Mouse (Mus musculus) limb, embryonic 14.5 days (tissue): Measurements from ENCODE around the gene Nap1l3. TPM values are rescaled to one million over a fixed set of nuclear protein-coding genes. Genes with fewer than 3 reads are reported as not detected.
A peak's percentile ranks its signal among the peaks of the same experiment; 100 is the strongest.

Experiments used
- ATAC-seq: fragments of 200-750 bp; cut with Nextera tagmentation; 2 replicates; pipeline ENCODE4 v1.8.0; 2017; ENCODE audit warnings: low read depth, moderate number of reproducible peaks, moderate TSS enrichment; ENCODE audit not compliant: low FRiP score
- DNase-seq: peaks from one replicate; pipeline ENCODE4 v3.0.0-alpha.2; 2015; ENCODE audit warnings: low spot score
- H3K27ac ChIP-seq: fragments of 300-500 bp; sonication (generic); replicated peaks from 2 replicates; pipeline ENCODE4 v1.5.1; 2014; ENCODE audit warnings: low read depth, mild to moderate bottlenecking, low read length, moderate library complexity, mixed read lengths
- H3K27me3 ChIP-seq: fragments of 300-500 bp; sonication (generic); 2 replicates; pipeline ENCODE4 v1.6.1; 2014; ENCODE audit warnings: low read length, mixed read lengths; ENCODE audit not compliant: control insufficient read depth, insufficient read depth
- H3K36me3 ChIP-seq: fragments of 300-500 bp; sonication (generic); 2 replicates; pipeline ENCODE4 v1.6.1; 2014; ENCODE audit warnings: mild to moderate bottlenecking, low read length, moderate library complexity, mixed read lengths; ENCODE audit not compliant: control insufficient read depth, insufficient read depth
- H3K4me1 ChIP-seq: fragments of 300-500 bp; sonication (generic); 2 replicates; pipeline ENCODE4 v1.6.1; 2014; ENCODE audit warnings: antibody characterized with exemption, low read length, mixed read lengths; ENCODE audit not compliant: control insufficient read depth, insufficient read depth
- H3K4me2 ChIP-seq: fragments of 300-500 bp; sonication (generic); replicated peaks from 2 replicates; pipeline ENCODE4 v1.6.1; 2014; ENCODE audit warnings: low read depth, mild to moderate bottlenecking, low read length, moderate library complexity; ENCODE audit not compliant: severe bottlenecking
- H3K4me3 ChIP-seq: fragments of 300-500 bp; sonication (generic); replicated peaks from 2 replicates; pipeline ENCODE4 v1.5.1; 2014; ENCODE audit warnings: low read length
- H3K9ac ChIP-seq: fragments of 300-500 bp; sonication (generic); 2 replicates; pipeline ENCODE4 v1.6.1; 2014; ENCODE audit warnings: mild to moderate bottlenecking, low read depth, low read length, moderate library complexity; ENCODE audit not compliant: severe bottlenecking
- H3K9me3 ChIP-seq: fragments of 300-500 bp; sonication (generic); 2 replicates; pipeline ENCODE4 v1.6.1; 2016; ENCODE audit warnings: low read length; ENCODE audit not compliant: control insufficient read depth
- POLR2A ChIP-seq: fragments of 200-500 bp; IDR thresholded peaks from 2 replicates; pipeline ENCODE4 v1.8.0; 2012; ENCODE audit warnings: inconsistent platforms, mild to moderate bottlenecking, moderate library complexity, borderline replicate concordance; ENCODE audit not compliant: insufficient read depth, insufficient read length; ENCODE audit errors: extremely low read depth
- WGBS: fragments of 180-500 bp; shearing (Covaris S2); extraction: QIAGEN DNeasy Blood & Tissue Kit; methylation state at CpG from one replicate; pipeline ENCODE4 v1.1.7; 2014; 5-methylcytosine and 5-hydroxymethylcytosine counted together
- polyA plus RNA-seq, 2 experiments: library from polyadenylated mRNA; depleted of rRNA in 1 of 2; stranded (reverse) in 1 of 2; unstranded in 1 of 2; fragments of >200 nt; fragmentation: Nextera tagmentation in 1 of 2; extraction: Ambion mirVana in 1 of 2; gene quantifications; 2 replicates each; pipeline versions ENCODE4 v1.2.1 to v1.2.3; 2012 to 2014

Gene Nap1l3
- polyA plus RNA-seq (2012; rRNA removed) (2.5 and 2.8 TPM in 2 replicates), polyA plus RNA-seq (2014; fragmentation: Nextera tagmentation; extraction: Ambion mirVana) (3.9 and 5.4 TPM in 2 replicates)

DNA sequence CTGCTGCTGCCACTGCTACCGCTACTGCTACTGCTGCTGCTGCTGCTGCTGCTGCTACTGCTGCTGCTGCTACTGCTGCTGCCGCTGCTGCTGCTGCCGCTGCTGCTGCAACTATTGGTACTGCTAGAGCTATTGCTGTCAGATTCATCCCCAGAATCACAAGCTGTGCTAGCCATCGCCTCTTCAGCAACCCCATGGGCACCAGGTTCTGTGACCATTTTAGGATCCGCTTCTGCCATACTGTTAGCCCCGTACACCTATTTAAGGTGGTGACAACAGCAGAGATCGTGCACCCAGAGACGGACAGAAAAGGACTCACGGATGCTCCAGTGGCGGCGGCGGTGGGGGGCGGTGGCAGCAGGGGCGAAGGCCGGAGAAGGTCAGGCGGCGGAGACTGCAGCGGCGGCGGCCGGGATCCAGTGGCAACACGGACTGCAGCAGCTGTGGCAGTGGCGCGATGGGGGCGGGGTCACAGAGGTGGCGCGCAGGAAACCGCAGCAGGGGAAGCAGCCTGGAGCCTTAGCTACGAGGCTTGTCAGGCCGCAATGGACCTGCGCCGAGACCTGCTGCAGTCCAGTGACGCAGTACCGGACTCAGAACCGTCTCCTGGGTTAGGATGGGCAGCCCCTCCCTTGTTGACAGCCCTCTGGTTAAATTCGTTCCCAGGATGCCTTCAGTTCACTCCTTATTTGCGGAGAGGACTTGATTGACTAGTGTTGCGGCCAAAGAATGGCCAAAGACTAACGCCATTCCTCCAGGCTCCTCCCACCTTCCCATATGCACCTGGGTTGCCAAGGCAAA lies at the start of gene Nap1l3:
Nap1l3 (minus strand) TSS at position 621 of the 801 bp plus-strand sequence.
- H3K9me3 ChIP-seq: no peaks in the 10 kb centered on the region

GRCm38 (mm10) chrX:122397652-122398051 lies 451 bp upstream of the Nap1l3 start:
- Histone ChIP-seq H3K9me3 (no peaks in the 10 kb centered on the region), H3K9ac (no peak overlapping the region), H3K4me1 (no peaks in the 10 kb centered on the region), H3K27me3 (no peaks in the 10 kb centered on the region), H3K4me2 (peak overlapping the region; percentile 47), H3K36me3 (no peaks in the 10 kb centered on the region), H3K27ac (no peak overlapping the region), H3K4me3 (peak overlapping the region; percentile 51)
- 24% methylated on average over 8 of the region's 8 CpGs for WGBS
- no peak for DNase-seq
- no peak for TF ChIP-seq POLR2A
- ATAC-seq: 0 out of 2 replicates have a peak, but pooled peaks have one; percentile 30

More for the DNA sequence above, at the start of gene Nap1l3:
- ATAC-seq (peak; percentile 97), DNase-seq (peak; percentile 77)
- WGBS: 13% methylated on average over 21 of the region's 39 CpGs
- H3K36me3 ChIP-seq: no peaks in the 10 kb centered on the region
- H3K4me3 ChIP-seq: peak within 1 kb of the TSS; percentile 51
- H3K27me3 ChIP-seq: no peaks in the 10 kb centered on the region
- H3K27ac ChIP-seq: no peak within 1 kb of the TSS
- no peaks in the 10 kb centered on the region for H3K4me1 ChIP-seq
- H3K9ac ChIP-seq: peak within 1 kb of the TSS; percentile 55
- TF ChIP-seq POLR2A: no peak
- H3K4me2 ChIP-seq: peak within 1 kb of the TSS; percentile 47
